Mouse (Mus musculus): ENCODE data around the gene Rnf167. TPM values are rescaled to one million over a fixed set of nuclear protein-coding genes. Genes with fewer than 3 reads are reported as not detected.

Gene Rnf167
- total and polyA plus RNA-seq, 3 experiments: 23.5 to 31.7 (median 25.5) TPM

- DNase-seq (ENCODE audit: extremely low read depth): peak; percentile 84
- H3K27me3 ChIP-seq (replicated peaks): no peaks in the 10 kb centered on the region
- H3K4me1 ChIP-seq (ENCODE audit: control insufficient read depth in 1 of 2, insufficient read depth in 2 of 2): peaks cover 0 to 16% of the 10 kb centered on the region in 2 experiments; a peak in 2 of 4 replicates
- in situ Hi-C loops (cut with MboI; ENCODE audit: low pct_ligation_motif_present, low pct_unique_long_range_greater_than_20kb, low sequenced_read_pairs): loop anchor here (25.0 kb wide), 1 partner anchor 385 kb away; the partner anchor contains the start of genes 0610010K14Rik, Bcl6b, Gm21988 and Rnasek
- H3K27ac ChIP-seq (ENCODE audit: insufficient read depth, low read depth): no peak overlapping the region
- dilution Hi-C loops (cut with MboI; ENCODE audit: extremely low pct_ligation_motif_present, extremely low pct_unique_long_range_greater_than_20kb, low sequenced_read_pairs): no loop called here
- no peak overlapping the region for H3K4me2 ChIP-seq (ENCODE audit: insufficient read depth, low read depth, poor library complexity, severe bottlenecking)
- no peak for TF ChIP-seq PAX5 (IDR thresholded peaks at IDR 0.05; ENCODE audit: low read length)
- no peak for TF ChIP-seq ZNF384 (IDR thresholded peaks at IDR 0.05; ENCODE audit: low read depth, low read length)
- 0 out of 2 replicates have a peak, but pooled peaks have one; percentile 14 for TF ChIP-seq MAX (IDR thresholded peaks at IDR 0.05; ENCODE audit: low read length)
- TF ChIP-seq EP300 (IDR thresholded peaks at IDR 0.05; ENCODE audit: low read length): 0 out of 2 replicates have a peak, but pooled peaks have one; percentile 25
- TF ChIP-seq HCFC1 (IDR thresholded peaks at IDR 0.05; ENCODE audit: low read depth, low read length): no peak
- TF ChIP-seq SMC3 (IDR thresholded peaks at IDR 0.05; ENCODE audit: low read depth, low read length): no peak
- no peak for TF ChIP-seq E2F4 (IDR thresholded peaks at IDR 0.05; ENCODE audit: insufficient replicate concordance, low read depth, low read length)
- TF ChIP-seq UBTF (IDR thresholded peaks at IDR 0.05; ENCODE audit: low read depth, low read length): no peak
- no peak for TF ChIP-seq ZC3H11A (IDR thresholded peaks at IDR 0.05; ENCODE audit: low read depth, low read length)
- no peak for TF ChIP-seq ETS1 (conservative IDR thresholded peaks at IDR 0.05; ENCODE audit: low read depth, low read length)
- TF ChIP-seq CTCF (conservative IDR thresholded peaks at IDR 0.05 in 1 of 2, IDR thresholded peaks at IDR 0.05 in 1 of 2; ENCODE audit: low read depth in 2 of 2, low read length in 2 of 2): peak in 1 of 2 experiments; percentile 0; a peak in 1 of 4 replicates
- TF ChIP-seq TCF12 (IDR thresholded peaks at IDR 0.05; ENCODE audit: low read depth, low read length): no peak
- TF ChIP-seq GABPA (IDR thresholded peaks at IDR 0.05; ENCODE audit: insufficient replicate concordance, low read depth, low read length): no peak
- no peaks in the 10 kb centered on the region for H3K9me3 ChIP-seq (replicated peaks; ENCODE audit: low read length)
- no peak overlapping the region for H3K4me3 ChIP-seq (replicated peaks in 1 of 3; ENCODE audit: low read depth in 2 of 3, low read length in 2 of 3, poor library complexity in 1 of 3)
- H3K36me3 ChIP-seq (replicated peaks in 1 of 2; ENCODE audit: control insufficient read depth in 1 of 2, insufficient read depth in 1 of 2, low read length in 1 of 2): no peaks in the 10 kb centered on the region
- H3K79me2 ChIP-seq (replicated peaks; ENCODE audit: control insufficient read depth, extremely low read depth, insufficient read depth, poor library complexity, severe bottlenecking): no peaks in the 10 kb centered on the region
- no peak overlapping the region for H3K9ac ChIP-seq (ENCODE audit: insufficient read depth, low read depth)
These were observed 24.8 kb upstream of the Rnf167 start for GRCm38 (mm10) chr11:70621972-70622814.

- no peak overlapping the region for H3K4me2 ChIP-seq (ENCODE audit: insufficient read depth, low read depth, poor library complexity, severe bottlenecking)
- peak; percentile 42 for DNase-seq (ENCODE audit: extremely low read depth)
- in situ Hi-C loops (cut with MboI; ENCODE audit: low pct_ligation_motif_present, low pct_unique_long_range_greater_than_20kb, low sequenced_read_pairs): loop anchor here (25.0 kb wide), 1 partner anchor 386 kb away; the partner anchor contains the start of genes 0610010K14Rik, Bcl6b, Gm21988 and Rnasek
- no peaks in the 10 kb centered on the region for H3K79me2 ChIP-seq (replicated peaks; ENCODE audit: control insufficient read depth, extremely low read depth, insufficient read depth, poor library complexity, severe bottlenecking)
- no peak overlapping the region for H3K9ac ChIP-seq (ENCODE audit: insufficient read depth, low read depth)
- no peaks in the 10 kb centered on the region for H3K36me3 ChIP-seq (replicated peaks in 1 of 2; ENCODE audit: control insufficient read depth in 1 of 2, insufficient read depth in 1 of 2, low read length in 1 of 2)
- H3K27ac ChIP-seq (ENCODE audit: insufficient read depth, low read depth): no peak overlapping the region
- no peaks in the 10 kb centered on the region for H3K9me3 ChIP-seq (replicated peaks; ENCODE audit: low read length)
- no peaks in the 10 kb centered on the region for H3K27me3 ChIP-seq (replicated peaks)
- H3K4me1 ChIP-seq (ENCODE audit: control insufficient read depth in 1 of 2, insufficient read depth in 2 of 2): peaks cover 0 to 16% of the 10 kb centered on the region in 2 experiments; a peak in 2 of 4 replicates
- TF ChIP-seq SMC3 (IDR thresholded peaks at IDR 0.05; ENCODE audit: low read depth, low read length) (peak; percentile 67), SIN3A (IDR thresholded peaks at IDR 0.05; ENCODE audit: low read length) (no peak), CTCF (conservative IDR thresholded peaks at IDR 0.05 in 1 of 2, IDR thresholded peaks at IDR 0.05 in 1 of 2; ENCODE audit: low read depth in 2 of 2, low read length in 2 of 2) (peak; percentile 22 to 71; a peak in 3 of 4 replicates), MYC (IDR thresholded peaks at IDR 0.05; ENCODE audit: low read depth, low read length) (no peak), MAX (IDR thresholded peaks at IDR 0.05; ENCODE audit: low read length) (no peak; the same call in 1 of the 2 replicates), TBP (conservative IDR thresholded peaks at IDR 0.05; ENCODE audit: low read depth, low read length) (no peak), BHLHE40 (IDR thresholded peaks at IDR 0.05; ENCODE audit: low read depth, low read length) (no peak), RAD21 (IDR thresholded peaks at IDR 0.05; ENCODE audit: low read depth, low read length) (peak; percentile 71), MXI1 (IDR thresholded peaks at IDR 0.05; ENCODE audit: low read depth, low read length) (no peak), ZKSCAN1 (IDR thresholded peaks at IDR 0.05; ENCODE audit: borderline replicate concordance, low read depth, low read length) (no peak), ELF1 (IDR thresholded peaks at IDR 0.05; ENCODE audit: low read depth, low read length) (no peak), NELFE (IDR thresholded peaks at IDR 0.05; ENCODE audit: low read depth, low read length) (peak; percentile 32; the same call in 1 of the 2 replicates), ZC3H11A (IDR thresholded peaks at IDR 0.05; ENCODE audit: low read depth, low read length) (0 out of 2 replicates have a peak, but pooled peaks have one; percentile 2)
- no peak overlapping the region for H3K4me3 ChIP-seq (replicated peaks in 1 of 3; ENCODE audit: low read depth in 2 of 3, low read length in 2 of 3, poor library complexity in 1 of 3)
- dilution Hi-C loops (cut with MboI; ENCODE audit: extremely low pct_ligation_motif_present, extremely low pct_unique_long_range_greater_than_20kb, low sequenced_read_pairs): no loop called here
These were observed 23.8 kb upstream of the Rnf167 start for GRCm38 (mm10) chr11:70623053-70623742.

Measured in CH12.LX (cell line).